Mouse (Mus musculus) forebrain, postnatal 0 days (tissue): ENCODE results near the gene Calca. TPM values are rescaled to one million over a fixed set of nuclear protein-coding genes. Genes with fewer than 3 reads are reported as not detected.
A peak's percentile ranks its signal among the peaks of the same experiment; 100 is the strongest.

Experiments used
- ATAC-seq: fragments of 200-750 bp; cut with Nextera tagmentation; 2 replicates; pipeline ENCODE4 v1.8.0; 2017; ENCODE audit warnings: mild to moderate bottlenecking, moderate library complexity
- DNase-seq: peaks from one replicate; pipeline ENCODE4 v3.0.0-alpha.2; 2015
- H3K27ac ChIP-seq: fragments of 300-500 bp; sonication (generic); 2 replicates; pipeline ENCODE4 v1.5.1; 2014; ENCODE audit warnings: low read depth, mild to moderate bottlenecking, antibody characterized with exemption, low read length, moderate library complexity, mixed read lengths
- H3K27me3 ChIP-seq: fragments of 300-500 bp; sonication (generic); 2 replicates; pipeline ENCODE4 v1.6.1; 2014; ENCODE audit warnings: mild to moderate bottlenecking, low read length, mixed read lengths; ENCODE audit not compliant: insufficient read depth
- H3K36me3 ChIP-seq: fragments of 300-500 bp; sonication (generic); 2 replicates; pipeline ENCODE4 v1.6.1; 2014; ENCODE audit warnings: mild to moderate bottlenecking, moderate library complexity; ENCODE audit not compliant: insufficient read depth
- H3K4me1 ChIP-seq: fragments of 300-500 bp; sonication (generic); 2 replicates; pipeline ENCODE4 v1.6.1; 2014; ENCODE audit warnings: antibody characterized with exemption; ENCODE audit not compliant: insufficient read depth
- H3K4me2 ChIP-seq: fragments of 300-500 bp; sonication (generic); 2 replicates; pipeline ENCODE4 v1.6.1; 2014; ENCODE audit warnings: low read depth, mild to moderate bottlenecking, moderate library complexity
- H3K4me3 ChIP-seq: fragments of 300-500 bp; sonication (generic); 2 replicates; pipeline ENCODE4 v1.5.1; 2014; ENCODE audit warnings: low read depth, low read length, mixed read lengths
- H3K9ac ChIP-seq: fragments of 300-500 bp; sonication (generic); 2 replicates; pipeline ENCODE4 v1.6.1; 2014; ENCODE audit warnings: mild to moderate bottlenecking
- H3K9me3 ChIP-seq: fragments of 300-500 bp; sonication (generic); 2 replicates; pipeline ENCODE4 v1.6.1; 2016; ENCODE audit warnings: low read length
- CTCF ChIP-seq: sonication (generic); IDR thresholded peaks from 2 replicates; pipeline ENCODE4 v1.5.1; 2016; ENCODE audit warnings: antibody characterized with exemption, control low read depth, low read depth
- WGBS: fragments of 180-500 bp; shearing (Covaris S2); extraction: QIAGEN DNeasy Blood & Tissue Kit; methylation state at CpG from one replicate; pipeline ENCODE4 v1.1.7; 2014; 5-methylcytosine and 5-hydroxymethylcytosine counted together
- polyA plus RNA-seq: library from polyadenylated mRNA; unstranded; fragments of >200 nt; fragmentation: Nextera tagmentation; extraction: Ambion mirVana; gene quantifications from 2 replicates; pipeline ENCODE4 v1.2.1, GENCODE M21; 2015
- total RNA-seq: library from RNA; depleted of rRNA; stranded (reverse); fragments of >200 nt; gene quantifications from 2 replicates; pipeline ENCODE4 v1.2.3, GENCODE M21; 2014; rRNA removed

The Calca gene
- total RNA-seq (4.7 and 8.0 TPM in 2 replicates), polyA plus RNA-seq (3.0 and 4.0 TPM in 2 replicates)

DNA sequence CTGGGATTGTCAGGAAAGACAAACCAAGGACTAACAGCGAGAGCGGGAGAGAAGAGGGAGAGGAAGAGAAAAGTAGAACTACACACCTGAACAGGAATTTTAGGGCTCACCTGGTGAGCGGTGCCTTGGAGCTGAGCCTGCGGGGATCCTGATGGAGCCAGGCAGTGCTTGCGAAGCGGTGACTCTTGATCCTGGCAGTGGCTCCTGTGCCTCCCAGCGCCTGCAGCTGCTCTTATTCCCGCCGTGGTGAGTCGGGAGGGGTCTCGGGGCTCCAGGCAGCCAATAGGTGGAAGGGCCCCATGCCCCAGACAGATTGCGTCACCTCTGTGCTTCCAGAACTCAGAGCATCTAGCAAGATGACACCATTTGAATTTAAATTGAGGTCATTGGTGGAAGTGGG lies at the start of gene Calca:
Calca (minus strand) TSS at position 256 of the 400 bp plus-strand sequence.
- DNase-seq (peak; percentile 4), ATAC-seq (peak; percentile 42; the same call in 1 of the 2 replicates)
- Histone ChIP-seq H3K4me2 (peak within 1 kb of the TSS; percentile 83), H3K9ac (peak within 1 kb of the TSS; percentile 11), H3K27me3 (peaks cover 4% of the 10 kb centered on the region; the same call in 1 of the 2 replicates), H3K36me3 (no peaks in the 10 kb centered on the region), H3K4me1 (no peaks in the 10 kb centered on the region), H3K4me3 (peak within 1 kb of the TSS; percentile 39), H3K27ac (no peak within 1 kb of the TSS), H3K9me3 (no peaks in the 10 kb centered on the region)
- TF ChIP-seq CTCF = no peak
- under 1% methylated on average over 12 of the region's 12 CpGs for WGBS

GRCm38 (mm10) chr7:114672697-114673096 lies 36.5 kb upstream of the Calca start:
- TF ChIP-seq CTCF = peak; percentile 65
- H3K4me2 ChIP-seq = no peak overlapping the region
- H3K36me3 ChIP-seq = no peaks in the 10 kb centered on the region
- DNase-seq = peak; percentile 17
- no peaks in the 10 kb centered on the region for H3K4me1 ChIP-seq
- no peaks in the 10 kb centered on the region for H3K9me3 ChIP-seq
- WGBS = 26% methylated on average over 2 of the region's 2 CpGs
- H3K27me3 ChIP-seq = no peaks in the 10 kb centered on the region
- H3K4me3 ChIP-seq = no peak overlapping the region
- ATAC-seq = no peak
- H3K27ac ChIP-seq = no peak overlapping the region
- H3K9ac ChIP-seq = no peak overlapping the region

DNA sequence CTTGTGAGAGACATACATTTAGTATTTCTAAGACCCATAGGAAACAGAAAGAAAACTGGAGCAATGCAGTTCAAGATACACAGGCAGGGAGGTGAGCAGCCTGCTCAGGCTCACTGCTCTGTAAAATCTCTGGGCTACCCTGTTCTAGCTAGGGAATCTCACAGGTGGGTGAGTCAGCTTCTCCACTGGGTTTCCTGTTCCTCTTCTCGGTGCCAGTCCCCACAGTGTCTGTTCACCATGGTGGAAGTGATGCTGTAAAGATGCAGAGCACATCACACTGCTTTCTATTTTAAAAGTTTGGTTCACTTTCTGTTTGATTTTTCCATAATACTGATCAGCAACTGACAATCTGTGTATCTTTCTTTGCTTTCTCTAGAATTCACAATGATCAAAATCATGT lies 35.2 kb upstream of the Calca start:
- 94% methylated on average over 1 of the region's 1 CpGs for WGBS
- no peak for ATAC-seq
- DNase-seq = no peak
- H3K27me3 ChIP-seq = no peaks in the 10 kb centered on the region
- no peaks in the 10 kb centered on the region for H3K4me1 ChIP-seq
- no peaks in the 10 kb centered on the region for H3K9me3 ChIP-seq
- no peak overlapping the region for H3K4me2 ChIP-seq
- TF ChIP-seq CTCF = no peak
- H3K9ac ChIP-seq = no peak overlapping the region
- H3K27ac ChIP-seq = no peak overlapping the region
- H3K36me3 ChIP-seq = no peaks in the 10 kb centered on the region
- H3K4me3 ChIP-seq = no peak overlapping the region

- Histone ChIP-seq H3K36me3 (no peaks in the 10 kb centered on the region), H3K4me2 (no peak overlapping the region), H3K9ac (no peak overlapping the region), H3K27ac (no peak overlapping the region), H3K9me3 (no peaks in the 10 kb centered on the region), H3K4me3 (no peak overlapping the region), H3K4me1 (no peaks in the 10 kb centered on the region), H3K27me3 (no peaks in the 10 kb centered on the region)
- TF ChIP-seq CTCF = no peak
- DNase-seq = no peak
- 33% methylated on average over 3 of the region's 3 CpGs for WGBS
- no peak for ATAC-seq
Measured at GRCm38 (mm10) chr7:114649730-114650129, 13.6 kb upstream of the Calca start.

DNA sequence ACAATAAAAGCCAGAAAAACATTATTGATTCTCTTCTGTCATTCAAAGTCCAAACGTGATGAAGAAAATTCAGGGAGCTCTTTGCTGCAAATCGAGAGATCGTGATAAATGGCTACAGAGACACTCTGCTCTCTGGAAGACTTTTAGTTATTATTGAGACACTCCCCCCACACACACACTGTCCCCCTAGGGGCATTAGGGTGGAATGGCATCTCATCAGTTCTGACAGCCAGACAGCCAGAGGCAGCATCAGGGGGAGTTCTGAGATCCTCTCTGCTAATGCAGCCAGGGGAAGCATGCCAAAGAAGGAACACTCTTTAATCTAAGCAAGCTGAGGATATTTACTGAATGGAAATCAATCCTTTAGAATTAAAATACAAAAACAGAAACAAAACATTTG lies 12.6 kb upstream of the Calca start:
- ATAC-seq (no peak), DNase-seq (no peak)
- Histone ChIP-seq H3K27me3 (no peaks in the 10 kb centered on the region), H3K4me1 (no peaks in the 10 kb centered on the region), H3K4me3 (no peak overlapping the region), H3K36me3 (no peaks in the 10 kb centered on the region), H3K9me3 (no peaks in the 10 kb centered on the region), H3K4me2 (no peak overlapping the region), H3K27ac (no peak overlapping the region), H3K9ac (no peak overlapping the region)
- no peak for TF ChIP-seq CTCF
- 65% methylated on average over 3 of the region's 3 CpGs for WGBS

- Histone ChIP-seq H3K4me1 (no peaks in the 10 kb centered on the region), H3K27ac (no peak overlapping the region), H3K9ac (peak overlapping the region; percentile 11), H3K4me3 (peak overlapping the region; percentile 39), H3K9me3 (no peaks in the 10 kb centered on the region), H3K27me3 (peaks cover 4% of the 10 kb centered on the region; the same call in 1 of the 2 replicates), H3K4me2 (peak overlapping the region; percentile 83), H3K36me3 (no peaks in the 10 kb centered on the region)
- peak; percentile 66 for ATAC-seq
- peak; percentile 79 for TF ChIP-seq CTCF
- 2% methylated on average over 20 of the region's 20 CpGs for WGBS
- DNase-seq = peak; percentile 78
Measured at GRCm38 (mm10) chr7:114635569-114636101, 522 bp downstream of the Calca start.

DNA sequence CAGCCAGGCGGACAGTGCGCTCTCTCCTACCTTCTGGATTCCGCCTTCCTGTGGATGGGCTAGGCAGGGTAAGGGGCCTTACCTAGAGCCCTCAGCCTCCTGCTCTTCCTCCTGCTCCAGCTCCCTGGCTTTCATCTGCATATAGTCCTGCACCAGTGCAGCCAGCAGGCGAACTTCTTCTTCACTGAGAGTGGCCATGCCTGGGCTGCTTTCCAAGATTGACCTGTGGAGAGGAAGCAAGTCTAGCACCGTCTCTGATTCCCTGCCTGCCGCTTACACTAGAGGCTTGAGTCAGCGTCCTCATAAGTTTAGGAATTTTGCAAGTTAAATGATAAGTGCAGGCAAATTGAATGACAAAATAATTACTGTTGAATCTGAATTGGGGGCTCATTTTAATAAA lies 1.8 kb downstream of the Calca start:
- Histone ChIP-seq H3K4me3 (no peak overlapping the region), H3K9me3 (no peaks in the 10 kb centered on the region), H3K36me3 (no peaks in the 10 kb centered on the region), H3K27ac (no peak overlapping the region), H3K4me1 (no peaks in the 10 kb centered on the region), H3K9ac (no peak overlapping the region), H3K4me2 (no peak overlapping the region), H3K27me3 (peaks cover 4% of the 10 kb centered on the region; the same call in 1 of the 2 replicates)
- 77% methylated on average over 7 of the region's 7 CpGs for WGBS
- DNase-seq (no peak), ATAC-seq (no peak)
- TF ChIP-seq CTCF = no peak
